Mouse (Mus musculus) left cerebral cortex, adult 9 months (tissue): ENCODE results near the gene Prkab2.

Experiments used
- DNase-seq, 2 experiments: peaks; one replicate each; pipeline ENCODE4 v3.0.0; 2022; ENCODE audit warnings: low spot score in 2 of 2

Prkab2 gene

DNA sequence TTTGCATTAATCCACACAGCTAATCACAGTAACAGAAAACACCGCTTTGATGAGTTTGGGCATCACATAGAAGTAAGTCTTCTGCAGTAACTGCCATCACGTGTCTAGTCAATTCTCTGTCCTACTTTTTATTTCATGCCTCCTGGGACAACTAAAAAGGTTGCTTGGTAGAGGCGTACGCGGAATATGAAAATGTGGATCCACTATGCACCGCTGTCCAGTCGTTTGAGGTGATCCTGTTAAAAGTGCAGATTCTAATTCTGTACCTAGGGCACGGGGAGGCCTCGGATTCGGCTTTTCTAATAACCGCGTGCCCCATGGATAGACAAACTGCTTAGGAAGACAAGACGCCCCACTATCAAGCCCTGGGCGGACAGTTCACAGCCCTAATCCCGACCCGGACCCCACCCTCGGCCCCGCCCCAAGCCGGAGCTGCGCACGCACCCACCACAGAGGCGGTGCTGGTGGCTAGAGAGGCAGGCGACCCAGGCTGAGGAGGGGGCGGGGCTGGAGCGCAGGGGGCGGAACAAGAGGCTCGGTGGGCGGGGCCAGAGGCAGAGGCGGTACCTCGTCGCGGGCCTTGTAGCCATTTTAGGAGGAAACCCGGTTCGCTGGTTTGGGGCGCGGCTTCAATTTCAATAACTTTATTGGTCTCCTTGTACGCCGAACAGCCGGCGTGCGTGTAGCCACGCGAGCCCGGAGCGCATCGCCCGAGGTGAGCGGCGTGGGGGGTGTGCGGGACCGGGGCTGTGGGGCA, at the start of gene Prkab2:
Prkab2 (plus strand) TSS at position 539 of the 757 bp plus-strand sequence.
- peak; percentile 98 to 99 for DNase-seq

DNA sequence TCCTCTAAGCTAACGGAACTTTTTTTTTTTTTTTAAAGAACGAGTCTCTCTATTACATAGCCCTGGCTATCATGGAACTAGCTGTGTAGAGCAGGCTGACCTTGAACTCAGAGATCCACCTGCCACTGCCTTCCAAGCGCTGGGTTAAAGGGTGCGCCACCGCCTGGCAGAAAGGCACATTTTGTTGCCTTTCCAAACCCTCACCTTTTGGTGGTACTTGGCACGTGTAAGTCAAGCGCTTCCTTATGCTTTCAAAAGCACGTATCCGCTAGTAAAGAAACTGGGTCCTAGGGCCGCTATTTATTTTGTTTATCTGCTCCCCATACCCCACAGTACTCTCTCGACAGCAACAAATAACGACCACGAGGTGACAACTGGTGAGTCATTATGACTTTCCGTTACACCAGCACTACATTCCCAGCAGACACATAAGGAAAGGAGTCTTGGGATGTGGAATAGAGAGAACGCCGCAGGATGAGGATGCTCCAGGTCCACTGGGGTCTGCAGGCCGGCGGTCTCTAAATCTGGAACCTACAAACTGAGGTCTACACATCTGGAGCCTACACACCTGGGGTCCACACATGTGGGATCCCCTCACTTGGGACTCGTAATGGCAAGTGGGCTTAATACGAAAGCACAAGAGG, 48.7 kb upstream of the Prkab2 start:
- no peak for DNase-seq

DNA sequence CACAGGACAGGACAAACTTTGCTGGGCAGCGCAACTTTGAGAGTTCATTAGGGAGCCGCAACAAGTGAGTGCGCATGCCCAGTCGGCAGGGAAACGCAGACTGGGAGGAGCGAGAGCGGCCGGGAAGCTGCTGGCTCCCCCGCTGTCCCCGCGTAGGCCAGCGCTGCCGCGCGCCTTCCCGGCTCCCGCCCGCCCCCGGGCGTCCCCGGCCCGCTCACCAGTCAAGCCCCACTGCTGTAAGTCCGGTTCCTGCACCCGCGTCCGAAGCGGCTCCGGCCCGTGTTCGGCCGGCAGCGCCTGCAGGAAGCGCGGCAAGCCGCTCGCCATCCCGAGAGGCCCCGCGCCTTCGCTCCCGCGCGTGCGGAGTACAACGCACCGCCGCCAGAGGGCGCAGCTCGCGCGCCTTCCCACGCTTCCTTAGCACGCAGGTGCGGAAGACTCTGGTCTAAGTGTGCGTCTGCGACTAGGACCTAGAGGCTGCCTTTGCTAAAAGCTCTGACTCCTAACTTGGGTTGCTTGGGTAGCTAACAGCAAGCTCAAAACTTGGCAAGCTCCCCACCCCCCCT, 48.1 kb upstream of the Prkab2 start, which contains the start of gene Chd1l:
Chd1l (minus strand) TSS at position 359 of the 566 bp plus-strand sequence.
- DNase-seq = peak; percentile 58 to 91

DNA sequence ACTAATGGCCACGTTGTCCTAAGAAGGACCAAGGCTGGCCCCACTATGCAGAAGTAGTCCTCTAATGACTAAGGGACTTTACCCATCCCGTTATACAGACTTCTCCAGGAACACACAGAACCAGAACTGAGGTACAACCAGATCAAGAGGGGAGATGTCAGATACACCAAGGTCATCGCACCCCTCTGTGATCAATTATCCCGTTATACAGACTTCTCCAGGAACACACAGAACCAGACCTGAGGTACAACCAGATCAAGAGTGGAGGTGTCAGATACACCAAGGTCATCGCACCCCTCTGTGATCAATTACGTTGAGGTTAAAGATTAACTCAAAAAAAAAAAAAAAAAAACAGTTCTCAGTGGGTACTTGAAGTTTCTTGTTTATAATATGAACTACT, 47.0 kb upstream of the Prkab2 start:
- DNase-seq = no peak

DNA sequence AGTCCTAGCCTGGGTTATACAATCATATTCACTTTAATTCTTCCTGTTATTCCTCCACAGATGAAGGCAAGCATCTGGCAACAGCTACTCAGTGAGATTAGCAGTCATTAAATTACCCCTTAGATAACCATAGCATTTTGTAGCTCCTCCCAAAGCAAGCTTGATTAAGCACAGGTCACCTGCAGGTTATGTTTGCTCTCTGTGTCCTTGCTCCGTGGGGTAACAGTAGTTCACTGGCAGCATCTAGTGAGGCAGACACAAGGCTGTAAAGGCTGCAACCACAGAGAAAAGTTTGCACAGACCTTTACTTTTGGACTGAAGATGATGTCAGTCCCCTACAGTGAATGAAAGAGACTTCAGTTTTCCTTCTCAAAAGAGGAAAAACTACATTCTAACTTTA, 42.8 kb upstream of the Prkab2 start:
- no peak for DNase-seq

DNA sequence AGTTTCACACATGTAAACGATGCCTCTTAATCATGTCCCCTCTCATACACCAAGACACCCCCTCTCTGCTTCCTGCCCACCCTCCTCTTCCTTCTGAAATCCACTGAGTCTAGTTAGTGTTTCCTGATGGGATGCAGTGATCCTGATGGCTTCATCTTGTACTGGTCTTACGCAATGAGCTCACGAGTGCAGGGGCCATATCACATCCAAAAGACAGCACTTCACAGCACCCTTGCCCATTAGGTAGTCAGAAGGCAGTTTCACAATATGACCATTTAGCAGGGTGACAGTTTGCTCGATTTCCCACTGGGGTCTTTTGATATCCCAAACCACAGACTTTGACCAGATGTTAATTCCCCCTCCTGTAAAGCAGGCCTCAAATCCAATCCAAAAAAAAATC, 42.1 kb upstream of the Prkab2 start:
- DNase-seq = no peak

DNA sequence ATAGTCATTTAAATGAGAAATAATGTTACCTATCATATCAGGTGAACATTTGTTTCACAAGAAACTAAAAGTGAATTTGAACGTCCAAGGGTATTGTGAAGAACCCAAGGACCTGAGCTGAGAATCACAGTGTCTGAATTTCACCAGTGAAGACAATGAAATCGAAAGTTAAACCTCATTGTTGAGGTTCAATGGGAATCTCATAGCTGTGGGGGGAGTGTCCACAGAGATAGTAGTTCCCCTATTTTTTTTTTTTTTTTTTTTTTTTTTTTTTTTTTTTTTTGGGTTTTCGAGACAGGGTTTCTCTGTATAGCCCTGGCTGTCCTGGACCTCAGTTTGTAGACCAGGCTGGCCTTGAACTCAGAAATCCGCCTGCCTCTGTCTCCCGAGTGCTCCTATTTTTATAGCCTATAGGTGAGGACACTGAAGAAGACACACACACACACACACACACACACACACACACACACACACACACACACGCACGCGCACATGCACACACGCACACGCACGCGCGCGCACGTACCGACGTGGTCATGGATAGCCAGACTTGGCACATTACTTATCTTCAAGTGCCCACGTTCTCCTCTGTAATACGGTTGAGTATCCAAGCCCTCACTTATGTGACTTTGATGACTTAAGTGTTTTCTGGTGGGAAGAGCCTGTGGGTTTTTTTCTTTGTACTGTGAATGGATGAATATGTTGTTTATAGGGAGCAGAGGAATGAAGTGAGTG, 40.7 kb upstream of the Prkab2 start:
- no peak for DNase-seq

DNA sequence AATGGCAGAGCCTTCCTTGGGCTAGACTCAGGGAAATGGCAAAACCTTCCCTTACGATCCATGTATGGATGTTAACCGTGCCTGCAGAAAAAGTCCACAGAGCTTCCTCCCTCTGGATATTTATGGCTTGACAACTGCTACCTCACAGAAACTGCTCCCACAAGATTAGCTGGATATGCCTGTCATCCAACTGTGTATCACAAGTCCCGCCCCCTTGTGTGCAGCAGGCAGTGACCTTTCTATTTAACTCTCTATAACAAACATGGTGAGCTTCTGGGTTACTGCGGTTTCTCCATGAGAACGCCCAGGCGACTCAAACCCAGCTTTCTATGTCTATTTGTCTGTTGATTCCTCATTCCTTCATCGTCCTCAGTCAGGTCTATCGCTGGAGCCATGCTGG, 40.1 kb upstream of the Prkab2 start:
- DNase-seq = no peak

DNA sequence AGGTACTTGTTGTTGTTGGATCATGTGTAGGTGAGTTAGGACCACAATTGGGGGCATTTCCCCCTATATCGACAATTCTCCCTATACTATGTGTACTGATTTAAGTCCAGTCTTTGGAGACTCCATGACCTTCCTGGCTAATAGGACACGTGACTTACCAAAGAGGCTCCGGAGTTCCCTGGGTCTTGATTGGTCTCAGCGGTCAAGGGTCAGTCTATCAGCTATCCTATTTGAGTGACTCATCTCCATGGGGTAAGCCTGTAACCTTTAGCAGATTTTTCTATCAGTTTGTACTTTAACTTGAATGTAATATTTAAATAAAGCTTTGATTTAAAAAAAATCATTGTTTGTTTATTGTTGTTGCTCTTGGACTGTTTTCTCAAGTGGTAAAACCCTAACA, 37.3 kb upstream of the Prkab2 start:
- DNase-seq = no peak

DNA sequence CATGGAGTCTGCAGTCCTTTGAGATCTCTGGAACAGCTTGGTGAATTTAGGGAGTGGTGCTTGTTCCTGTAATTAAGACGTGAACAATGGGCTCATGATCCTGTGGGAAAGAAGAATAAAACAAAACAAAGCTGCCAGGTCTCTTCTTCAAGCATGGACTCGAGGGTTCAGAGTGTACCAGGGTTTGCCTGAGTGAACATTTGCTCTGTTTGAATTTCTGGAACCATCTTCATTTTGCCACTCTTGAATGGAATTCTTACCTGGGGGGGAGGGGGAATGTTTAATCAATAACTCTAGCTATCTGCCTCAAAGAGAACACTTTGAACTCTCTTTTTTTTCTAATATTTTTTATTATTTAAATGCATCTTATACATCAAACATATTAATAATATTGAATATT, 33.4 kb upstream of the Prkab2 start:
- no peak for DNase-seq

DNA sequence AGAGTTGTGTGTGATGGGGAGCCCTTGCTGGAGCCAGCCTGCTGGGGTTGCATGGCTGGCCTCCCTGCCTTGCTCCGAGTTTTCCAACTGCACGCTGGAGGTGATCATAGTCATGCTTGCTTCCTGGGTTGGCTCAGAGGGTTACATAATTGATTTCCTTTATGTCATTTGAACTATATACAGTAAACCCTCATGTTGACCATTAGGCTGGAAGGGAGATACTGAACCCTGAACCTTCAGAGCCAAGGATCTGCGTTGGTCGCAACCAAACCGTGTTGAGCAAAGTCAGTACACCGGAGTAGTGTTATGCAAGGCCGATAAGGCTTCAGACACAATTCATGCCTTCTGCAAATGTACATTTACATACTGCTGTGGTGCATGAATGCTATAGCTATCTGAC, 30.1 kb upstream of the Prkab2 start:
- DNase-seq = no peak

DNA sequence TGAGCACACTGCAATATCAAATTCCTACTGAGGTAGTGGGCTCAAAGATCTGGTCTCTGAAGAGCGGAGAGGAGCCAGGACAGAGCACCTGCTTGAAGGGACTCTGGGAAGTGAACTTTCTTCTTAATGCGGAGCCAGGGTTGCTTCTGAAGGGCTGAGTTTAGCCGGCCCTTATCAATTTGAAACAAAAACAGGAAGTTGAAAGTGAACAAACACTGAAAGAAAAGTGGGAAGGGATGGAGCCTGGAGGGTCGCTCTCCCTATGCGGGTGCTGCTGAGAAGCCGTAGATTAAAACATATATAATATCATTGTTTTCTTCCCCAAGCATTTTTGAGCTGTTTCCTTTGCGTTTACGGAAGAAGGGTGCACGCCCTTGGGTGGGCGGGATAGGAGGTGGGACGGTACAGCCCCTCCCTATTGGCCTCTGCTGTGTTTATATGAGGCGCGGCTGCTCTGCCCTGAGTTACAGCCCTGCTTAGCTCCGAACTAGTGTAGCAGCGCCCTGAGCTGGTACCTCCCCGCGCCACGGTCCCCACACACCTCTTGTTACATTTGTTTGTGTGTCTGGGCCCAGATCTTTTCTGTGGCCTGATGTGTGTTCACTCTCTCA, 29.5 kb upstream of the Prkab2 start, which contains the start of gene Fmo5:
Fmo5 (plus strand) TSS at position 414 of the 611 bp plus-strand sequence.
- DNase-seq = peak in 1 of 2 experiments; percentile 14

DNA sequence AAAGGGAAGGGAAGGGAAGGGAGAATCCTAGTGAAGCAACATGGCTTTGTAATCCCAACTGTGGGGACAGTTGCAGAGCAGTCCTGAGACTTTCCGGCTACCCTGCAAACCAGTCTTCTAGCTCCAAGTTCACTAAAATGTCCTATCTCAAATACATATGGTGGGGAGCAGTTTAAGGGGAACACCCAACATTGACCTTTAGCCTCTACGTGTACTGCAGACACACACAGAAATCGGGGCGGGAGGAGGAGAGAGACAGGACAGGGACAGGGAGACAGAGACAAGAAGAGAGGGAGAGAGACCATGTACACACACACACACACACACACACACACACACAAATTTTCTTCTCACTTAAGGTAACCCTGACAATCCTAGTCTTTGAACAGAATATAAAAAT, 28.1 kb upstream of the Prkab2 start:
- no peak for DNase-seq

DNA sequence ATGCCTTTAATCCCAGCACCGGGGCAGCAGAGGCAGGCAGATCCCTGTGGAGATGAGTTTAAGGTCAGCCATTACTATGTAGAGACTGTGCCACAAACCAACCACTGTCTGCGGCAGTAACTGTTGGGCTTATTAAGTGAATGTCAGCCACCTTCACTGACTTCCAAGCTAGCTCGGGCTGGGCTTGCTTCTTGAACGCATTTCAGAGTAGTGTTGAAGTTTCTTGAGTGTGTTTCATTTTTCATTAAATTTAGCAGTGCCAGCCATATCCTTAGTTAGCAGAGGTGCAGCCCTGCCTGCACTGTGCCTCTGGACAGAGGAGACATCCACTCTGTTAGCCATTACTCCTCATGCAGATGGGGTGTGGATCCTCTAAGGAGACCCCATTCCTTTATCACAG, 27.2 kb upstream of the Prkab2 start:
- DNase-seq = no peak

DNA sequence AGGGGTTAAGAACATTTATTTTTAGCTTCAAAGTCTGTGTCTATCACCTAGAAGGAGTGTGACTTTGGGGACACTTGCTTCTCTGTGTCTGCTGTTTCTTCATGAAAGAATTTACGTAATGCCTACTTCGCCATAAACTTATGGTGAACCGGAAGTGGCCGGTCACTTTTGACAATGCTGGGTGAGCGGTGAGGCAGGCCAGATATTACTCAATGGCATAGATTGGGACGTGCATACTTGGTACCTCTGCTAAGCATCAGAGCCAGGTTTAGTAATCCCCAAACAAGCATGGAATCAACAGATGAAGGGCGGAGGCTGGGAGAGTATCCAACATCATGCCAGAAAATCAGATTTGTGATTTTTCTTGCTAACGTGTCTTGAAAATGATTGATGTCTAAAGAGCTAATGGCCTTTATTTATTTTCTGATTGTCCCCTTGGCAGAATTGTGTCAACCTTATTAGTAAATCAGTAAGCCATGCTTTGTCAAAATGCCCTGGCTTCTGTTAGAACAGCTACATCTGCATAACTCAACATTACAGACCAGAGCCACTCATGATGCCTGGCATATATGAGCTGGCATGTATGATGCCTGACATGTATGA, 26.6 kb upstream of the Prkab2 start:
- DNase-seq = no peak

DNA sequence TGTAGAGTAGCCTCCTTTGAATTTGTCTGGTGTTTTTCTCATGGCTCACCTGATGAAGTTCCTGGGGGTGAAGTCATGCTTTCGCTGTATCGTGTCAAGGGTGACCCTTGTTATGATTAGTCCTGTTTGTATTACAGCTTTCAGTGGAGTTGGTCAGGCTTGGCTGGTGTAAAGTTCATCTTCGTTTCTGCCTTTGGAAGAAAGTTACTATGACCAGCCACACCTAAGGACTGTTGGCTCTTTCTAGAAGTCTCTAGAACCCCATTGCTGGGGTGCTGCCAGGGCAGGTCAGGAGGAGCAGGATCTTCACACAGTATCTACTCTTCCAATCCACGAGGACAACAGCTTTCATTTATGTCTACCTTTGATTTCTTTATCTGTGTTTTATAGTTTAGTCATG, 24.5 kb upstream of the Prkab2 start:
- no peak for DNase-seq

DNA sequence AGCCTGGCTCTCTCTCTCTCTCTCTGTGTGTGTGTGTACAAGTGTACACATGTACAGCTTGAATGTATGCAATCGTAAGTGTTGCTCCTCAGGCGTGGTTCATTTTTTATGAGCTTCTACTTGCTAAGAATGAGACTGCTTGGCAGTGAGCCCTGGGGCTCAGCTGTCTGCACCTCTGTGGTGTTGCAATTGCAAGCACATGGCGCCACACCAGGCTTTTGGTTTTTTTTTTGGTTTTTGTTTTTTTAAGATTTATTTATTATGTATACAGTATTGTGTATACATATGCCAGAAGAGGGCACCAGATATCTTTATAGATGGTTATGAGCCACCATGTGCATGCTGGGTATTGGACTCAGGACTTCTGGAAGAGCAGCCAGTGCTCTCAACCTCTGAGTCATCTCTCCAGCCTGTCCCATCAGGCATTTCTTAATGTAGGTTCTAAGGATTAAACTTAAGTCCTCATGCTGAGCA, 23.7 kb upstream of the Prkab2 start:
- DNase-seq = no peak

DNA sequence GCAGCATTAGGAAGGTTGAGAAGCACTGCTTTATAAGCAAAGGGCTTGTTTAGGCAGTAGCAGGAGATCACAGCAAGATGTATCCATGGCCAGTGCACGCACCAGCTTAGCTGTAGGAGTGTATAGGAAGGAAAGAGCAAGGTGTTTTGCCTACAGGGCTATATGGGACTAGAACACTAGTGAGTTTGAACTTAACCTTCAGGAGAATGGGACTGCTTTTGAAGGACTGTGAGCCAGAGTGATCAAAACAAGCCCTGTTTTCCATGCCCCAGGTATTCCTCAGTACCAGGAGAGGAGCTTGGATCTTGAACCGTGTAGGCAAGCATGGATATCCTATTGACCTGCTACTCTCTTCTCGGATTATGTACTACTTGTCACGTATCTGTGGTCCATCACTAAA, 16.6 kb upstream of the Prkab2 start:
- DNase-seq = no peak

DNA sequence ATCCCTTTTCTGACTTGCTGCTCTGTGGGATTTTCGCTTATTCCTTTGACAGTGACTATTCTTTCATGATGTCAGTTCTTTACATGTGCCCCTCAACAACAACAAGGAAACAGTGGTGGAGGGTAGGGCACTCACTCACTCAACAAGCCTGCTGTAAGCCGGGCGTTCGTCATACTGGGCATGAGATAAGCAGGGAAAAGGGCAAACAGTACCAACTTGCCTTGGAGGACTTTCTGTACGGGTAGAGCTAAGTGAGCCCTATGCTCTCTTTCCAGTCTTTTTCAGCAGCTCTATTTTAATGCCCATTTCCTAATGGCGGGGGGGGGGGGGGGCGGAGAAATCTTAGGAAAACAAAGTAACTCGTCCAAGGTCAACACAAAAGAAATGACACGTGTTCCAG, 16.0 kb upstream of the Prkab2 start:
- DNase-seq = no peak

DNA sequence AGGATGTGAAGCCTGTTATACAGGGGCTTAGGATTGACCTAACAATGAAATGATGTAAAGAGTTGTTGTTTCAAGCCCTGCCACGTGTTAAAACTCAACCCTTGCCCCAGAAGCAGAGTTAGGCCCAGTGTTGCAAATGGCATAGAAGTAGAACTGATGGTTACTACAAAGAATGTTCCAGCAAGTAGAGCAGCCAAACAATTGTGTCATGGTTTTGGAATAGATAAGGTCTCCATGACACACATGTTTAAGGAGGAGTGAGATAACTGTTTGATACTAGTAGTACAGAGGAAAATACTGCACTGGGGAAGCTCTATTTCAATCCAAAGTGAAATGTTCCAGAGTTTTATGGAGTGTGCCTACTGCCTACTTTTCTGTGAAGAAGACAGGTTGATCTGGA, 9.5 kb upstream of the Prkab2 start:
- DNase-seq = no peak

DNA sequence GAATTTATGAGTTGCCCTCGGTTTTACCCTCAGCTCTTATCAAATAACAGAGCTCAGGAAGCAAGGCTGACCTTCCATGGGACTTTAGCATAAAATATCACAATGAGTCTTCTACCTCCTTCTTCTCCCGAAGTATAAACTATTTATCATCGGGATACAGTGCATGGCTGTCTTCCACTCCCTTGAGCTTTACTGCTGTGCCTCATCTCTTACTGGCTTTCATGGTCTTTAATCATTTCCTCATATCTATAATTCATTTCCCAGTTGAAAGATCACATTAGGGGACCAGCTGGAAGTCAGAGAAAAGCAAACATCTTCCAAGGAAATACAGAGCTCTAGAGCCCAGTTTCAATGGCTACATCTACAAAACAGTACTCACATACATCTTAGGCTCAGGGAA, 9.0 kb upstream of the Prkab2 start:
- DNase-seq = no peak
